Mouse (Mus musculus) intestine, embryonic 15.5 days (tissue): ENCODE measurements at regions not wholly inside any gene's neighbourhood (a gene's known extent, or its start where the extent isn't known, plus 50 kb on each side); places are given as distances from the start of the nearest gene placed in this dataset.
A peak's percentile ranks its signal among the peaks of the same experiment; 100 is the strongest.

ENCODE experiments used
- ATAC-seq: fragments of 200-750 bp; cut with Nextera tagmentation; 2 replicates; pipeline ENCODE4 v1.8.0; 2017; ENCODE audit warnings: moderate TSS enrichment, moderate library complexity
- H3K27ac ChIP-seq: fragments of 300-500 bp; sonication (generic); 2 replicates; pipeline ENCODE4 v1.5.1; 2015; ENCODE audit warnings: mild to moderate bottlenecking, inconsistent platforms
- H3K27me3 ChIP-seq: fragments of 300-500 bp; sonication (generic); replicated peaks from 2 replicates; pipeline ENCODE4 v1.6.1; 2015; ENCODE audit warnings: inconsistent platforms
- H3K36me3 ChIP-seq: fragments of 300-500 bp; sonication (generic); 2 replicates; pipeline ENCODE4 v1.6.1; 2015; ENCODE audit warnings: inconsistent platforms
- H3K4me1 ChIP-seq: fragments of 300-500 bp; sonication (generic); replicated peaks from 2 replicates; pipeline ENCODE4 v1.6.1; 2015; ENCODE audit warnings: inconsistent platforms
- H3K4me2 ChIP-seq: fragments of 300-500 bp; sonication (generic); replicated peaks from 2 replicates; pipeline ENCODE4 v1.6.1; 2015; ENCODE audit warnings: mild to moderate bottlenecking, inconsistent platforms
- H3K4me3 ChIP-seq: fragments of 300-500 bp; sonication (generic); replicated peaks from 2 replicates; pipeline ENCODE4 v1.5.1; 2015; ENCODE audit warnings: inconsistent platforms
- H3K9ac ChIP-seq: fragments of 300-500 bp; sonication (generic); 2 replicates; pipeline ENCODE4 v1.6.1; 2015; ENCODE audit warnings: inconsistent platforms
- H3K9me3 ChIP-seq: fragments of 300-500 bp; sonication (generic); 2 replicates; pipeline ENCODE4 v1.6.1; 2016; ENCODE audit warnings: inconsistent platforms
- WGBS: fragments of 180-500 bp; shearing (Covaris S2); methylation state at CpG from one replicate; pipeline ENCODE4 v1.1.7; 2015; 5-methylcytosine and 5-hydroxymethylcytosine counted together

- no peaks in the 10 kb centered on the region for H3K27me3 ChIP-seq
- no peak overlapping the region for H3K9ac ChIP-seq
- H3K27ac ChIP-seq, result no peak overlapping the region
- H3K4me3 ChIP-seq, result no peak overlapping the region
- ATAC-seq, result no peak
- WGBS, result 74% methylated on average over 5 of the region's 5 CpGs
- no peak overlapping the region for H3K4me2 ChIP-seq
- H3K4me1 ChIP-seq, result no peaks in the 10 kb centered on the region
- no peaks in the 10 kb centered on the region for H3K36me3 ChIP-seq
- H3K9me3 ChIP-seq, result no peaks in the 10 kb centered on the region
These were observed 255.3 kb downstream of the Med13l start for GRCm38 (mm10) chr5:118815783-118816182.

- H3K36me3 ChIP-seq, result no peaks in the 10 kb centered on the region
- no peak for ATAC-seq
- H3K4me2 ChIP-seq, result no peak overlapping the region
- no peak overlapping the region for H3K27ac ChIP-seq
- H3K27me3 ChIP-seq, result no peaks in the 10 kb centered on the region
- 43% methylated on average over 7 of the region's 7 CpGs for WGBS
- H3K9ac ChIP-seq, result no peak overlapping the region
- no peaks in the 10 kb centered on the region for H3K9me3 ChIP-seq
- H3K4me3 ChIP-seq, result no peak overlapping the region
- no peaks in the 10 kb centered on the region for H3K4me1 ChIP-seq
These were observed 257.8 kb downstream of the Med13l start for GRCm38 (mm10) chr5:118818294-118818693.

DNA sequence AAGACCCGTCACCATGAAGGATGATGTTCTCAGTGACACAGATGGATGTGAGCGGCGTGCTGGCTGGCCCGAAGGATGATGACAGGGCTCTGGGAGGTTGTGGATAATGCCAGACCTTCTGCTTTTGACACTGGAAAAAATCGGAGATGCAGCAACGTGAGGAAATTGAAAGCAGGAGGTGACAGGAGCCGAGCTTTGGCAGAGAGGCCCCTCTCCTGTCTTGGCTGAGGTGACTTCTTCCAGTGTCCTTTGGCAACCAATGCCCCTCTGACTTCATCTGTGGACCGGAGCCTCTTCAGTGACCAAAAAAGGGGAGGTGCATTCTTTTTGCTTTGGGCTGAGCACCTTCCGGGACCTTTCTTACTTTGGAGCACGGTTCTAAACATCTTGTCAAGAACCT lies 264.3 kb downstream of the Med13l start:
- WGBS, result 77% methylated on average over 10 of the region's 10 CpGs
- H3K9me3 ChIP-seq, result no peaks in the 10 kb centered on the region
- H3K4me1 ChIP-seq, result 0 out of 2 replicates have a peak, but pooled peaks cover 5% of the 10 kb centered on the region
- no peaks in the 10 kb centered on the region for H3K36me3 ChIP-seq
- no peak for ATAC-seq
- H3K9ac ChIP-seq, result no peak overlapping the region
- no peaks in the 10 kb centered on the region for H3K27me3 ChIP-seq
- H3K4me3 ChIP-seq, result no peak overlapping the region
- H3K27ac ChIP-seq, result no peak overlapping the region
- H3K4me2 ChIP-seq, result no peak overlapping the region

- ATAC-seq, result peak; percentile 53; the same call in 1 of the 2 replicates
- Histone ChIP-seq H3K9ac (no peak overlapping the region), H3K27ac (no peak overlapping the region), H3K4me3 (no peak overlapping the region), H3K4me2 (no peak overlapping the region), H3K27me3 (no peaks in the 10 kb centered on the region), H3K9me3 (no peaks in the 10 kb centered on the region), H3K4me1 (0 out of 2 replicates have a peak, but pooled peaks cover 5% of the 10 kb centered on the region), H3K36me3 (no peaks in the 10 kb centered on the region)
- 32% methylated on average over 14 of the region's 14 CpGs for WGBS
These were observed 268.7 kb downstream of the Med13l start for GRCm38 (mm10) chr5:118829031-118829698.

DNA sequence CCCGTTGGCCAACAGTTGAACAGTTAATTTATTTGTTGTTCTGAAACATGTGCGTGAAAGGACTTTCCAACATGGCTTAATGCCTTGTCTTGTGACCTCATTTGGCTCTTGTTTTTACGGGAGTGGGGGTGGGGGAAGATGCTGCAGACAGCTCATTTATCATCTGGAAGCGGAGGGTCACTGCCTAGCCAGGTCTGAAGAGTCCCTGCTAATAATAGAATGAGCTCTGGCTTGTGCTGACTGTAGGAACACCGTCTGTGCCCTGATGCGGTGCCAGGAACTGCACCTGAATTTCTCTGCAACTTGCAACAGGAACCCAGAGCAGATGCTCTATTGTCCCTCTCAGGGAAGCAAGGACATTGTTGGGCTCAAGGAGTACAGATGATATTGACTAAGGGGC lies 272.2 kb downstream of the Med13l start:
- no peaks in the 10 kb centered on the region for H3K36me3 ChIP-seq
- 0 out of 2 replicates have a peak, but pooled peaks cover 5% of the 10 kb centered on the region for H3K4me1 ChIP-seq
- 36% methylated on average over 6 of the region's 6 CpGs for WGBS
- no peak overlapping the region for H3K4me3 ChIP-seq
- H3K9ac ChIP-seq, result no peak overlapping the region
- no peaks in the 10 kb centered on the region for H3K27me3 ChIP-seq
- no peaks in the 10 kb centered on the region for H3K9me3 ChIP-seq
- no peak for ATAC-seq
- H3K27ac ChIP-seq, result no peak overlapping the region
- H3K4me2 ChIP-seq, result no peak overlapping the region

- ATAC-seq, result no peak
- H3K9ac ChIP-seq, result no peak overlapping the region
- 91% methylated on average over 5 of the region's 5 CpGs for WGBS
These were observed 273.6 kb downstream of the Med13l start for GRCm38 (mm10) chr5:118834129-118834528.

GRCm38 (mm10) chr5:118837001-118837400 lies 276.5 kb downstream of the Med13l start:
- no peaks in the 10 kb centered on the region for H3K36me3 ChIP-seq
- H3K9me3 ChIP-seq, result no peaks in the 10 kb centered on the region
- H3K4me2 ChIP-seq, result no peak overlapping the region
- no peaks in the 10 kb centered on the region for H3K27me3 ChIP-seq
- H3K4me1 ChIP-seq, result peaks cover 2% of the 10 kb centered on the region; the same call in 1 of the 2 replicates
- 41% methylated on average over 1 of the region's 1 CpGs for WGBS
- ATAC-seq, result no peak
- no peak overlapping the region for H3K9ac ChIP-seq
- no peak overlapping the region for H3K27ac ChIP-seq
- no peak overlapping the region for H3K4me3 ChIP-seq

More at GRCm38 (mm10) chr5:118834129-118834528, 273.6 kb downstream of the Med13l start:
- no peak overlapping the region for H3K27ac ChIP-seq
- 0 out of 2 replicates have a peak, but pooled peaks cover 7% of the 10 kb centered on the region for H3K4me1 ChIP-seq
- H3K4me2 ChIP-seq, result no peak overlapping the region
- no peak overlapping the region for H3K4me3 ChIP-seq
- H3K9me3 ChIP-seq, result no peaks in the 10 kb centered on the region
- H3K36me3 ChIP-seq, result no peaks in the 10 kb centered on the region
- no peaks in the 10 kb centered on the region for H3K27me3 ChIP-seq

GRCm38 (mm10) chr5:118838421-118838820 lies 277.9 kb downstream of the Med13l start:
- H3K36me3 ChIP-seq, result no peaks in the 10 kb centered on the region
- WGBS, result 51% methylated on average over 7 of the region's 7 CpGs
- peaks cover 2% of the 10 kb centered on the region; the same call in 1 of the 2 replicates for H3K4me1 ChIP-seq
- H3K9ac ChIP-seq, result no peak overlapping the region
- H3K27ac ChIP-seq, result no peak overlapping the region
- peak; percentile 67 for ATAC-seq
- H3K4me2 ChIP-seq, result no peak overlapping the region
- no peak overlapping the region for H3K4me3 ChIP-seq
- no peaks in the 10 kb centered on the region for H3K27me3 ChIP-seq
- H3K9me3 ChIP-seq, result no peaks in the 10 kb centered on the region

- no peaks in the 10 kb centered on the region for H3K27me3 ChIP-seq
- peaks cover 2% of the 10 kb centered on the region; the same call in 1 of the 2 replicates for H3K4me1 ChIP-seq
- no peak overlapping the region for H3K4me2 ChIP-seq
- WGBS, result 55% methylated on average over 5 of the region's 5 CpGs
- H3K9ac ChIP-seq, result no peak overlapping the region
- H3K9me3 ChIP-seq, result no peaks in the 10 kb centered on the region
- H3K36me3 ChIP-seq, result no peaks in the 10 kb centered on the region
- H3K4me3 ChIP-seq, result no peak overlapping the region
- no peak overlapping the region for H3K27ac ChIP-seq
- peak; percentile 34; the same call in 1 of the 2 replicates for ATAC-seq
These were observed 279.4 kb downstream of the Med13l start for GRCm38 (mm10) chr5:118839916-118840315.

DNA sequence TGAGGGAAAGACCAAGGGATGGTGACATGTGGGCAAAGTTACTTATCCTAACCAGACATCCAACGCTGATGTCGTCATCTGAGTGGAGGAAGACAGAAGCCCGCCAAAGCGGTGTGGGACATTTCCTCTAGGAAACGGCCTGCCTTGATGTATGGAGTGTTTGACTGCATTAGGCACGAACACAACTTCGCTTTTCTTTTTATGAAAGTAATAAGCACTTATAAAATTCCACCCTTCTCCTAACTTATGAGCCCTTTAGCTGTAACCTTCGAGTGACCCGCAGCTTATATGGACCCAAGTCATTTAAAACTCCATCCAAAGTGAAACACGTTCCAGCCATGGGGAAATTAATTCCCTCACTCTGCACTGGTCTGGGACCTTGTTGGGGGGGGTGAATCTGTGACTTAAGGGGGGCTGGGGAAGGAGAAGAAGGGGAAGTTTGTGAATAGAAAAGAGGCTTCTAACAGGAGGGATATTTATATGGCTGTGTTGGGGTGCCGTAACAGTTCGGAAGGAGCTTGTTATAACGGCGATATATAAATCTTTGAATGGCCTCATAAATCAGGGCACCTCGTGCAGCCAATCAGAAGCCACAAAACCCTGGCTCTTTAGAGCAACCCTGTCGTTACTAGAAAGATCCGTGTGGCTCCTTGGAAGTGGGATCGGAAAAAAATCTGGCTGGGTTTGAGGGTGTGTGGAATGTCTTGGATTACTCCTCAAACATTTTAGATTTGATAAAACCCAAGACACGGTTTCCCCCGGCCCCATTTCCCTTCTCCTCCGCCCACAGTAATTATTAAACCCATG lies 280.9 kb downstream of the Med13l start:
- ATAC-seq, result no peak
- peaks cover 2% of the 10 kb centered on the region; the same call in 1 of the 2 replicates for H3K4me1 ChIP-seq

GRCm38 (mm10) chr5:118842017-118842396 lies 281.5 kb downstream of the Med13l start:
- no peaks in the 10 kb centered on the region for H3K36me3 ChIP-seq
- no peaks in the 10 kb centered on the region for H3K27me3 ChIP-seq
- WGBS, result 54% methylated on average over 10 of the region's 10 CpGs
- H3K9me3 ChIP-seq, result no peaks in the 10 kb centered on the region
- no peak overlapping the region for H3K9ac ChIP-seq
- H3K27ac ChIP-seq, result no peak overlapping the region
- no peak overlapping the region for H3K4me3 ChIP-seq
- no peak overlapping the region for H3K4me2 ChIP-seq
- H3K4me1 ChIP-seq, result peaks cover 2% of the 10 kb centered on the region; the same call in 1 of the 2 replicates
- no peak for ATAC-seq

More for the DNA sequence above, 280.9 kb downstream of the Med13l start:
- Histone ChIP-seq H3K4me2 (no peak overlapping the region), H3K36me3 (no peaks in the 10 kb centered on the region), H3K4me3 (no peak overlapping the region), H3K9ac (no peak overlapping the region), H3K27ac (no peak overlapping the region), H3K9me3 (no peaks in the 10 kb centered on the region), H3K27me3 (no peaks in the 10 kb centered on the region)
- WGBS, result 52% methylated on average over 21 of the region's 21 CpGs

DNA sequence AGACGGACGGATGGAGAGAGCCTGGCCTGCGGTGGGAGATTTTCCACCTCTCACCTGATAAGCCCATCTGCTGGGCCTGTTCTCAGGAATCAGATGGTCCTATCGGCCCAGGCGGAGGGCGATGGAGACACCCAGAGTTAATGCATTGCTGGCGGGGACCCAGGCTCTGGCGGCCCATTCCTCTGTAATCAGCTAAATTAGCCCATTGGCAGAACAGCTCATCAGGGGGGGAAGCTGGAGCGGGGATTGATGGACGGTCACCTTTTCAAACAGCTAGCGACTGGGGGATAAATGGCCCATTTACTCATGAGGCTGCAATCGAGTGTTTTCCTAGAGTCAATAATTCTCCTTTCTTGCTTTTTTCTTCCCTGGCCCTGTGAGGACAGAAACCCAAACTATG lies 296.5 kb downstream of the Med13l start:
- 57% methylated on average over 12 of the region's 12 CpGs for WGBS

More for the DNA sequence above, 296.5 kb downstream of the Med13l start:
- H3K9ac ChIP-seq, result no peak overlapping the region
- no peaks in the 10 kb centered on the region for H3K4me1 ChIP-seq
- no peaks in the 10 kb centered on the region for H3K36me3 ChIP-seq
- ATAC-seq, result no peak
- no peak overlapping the region for H3K4me2 ChIP-seq
- no peaks in the 10 kb centered on the region for H3K9me3 ChIP-seq
- H3K27ac ChIP-seq, result no peak overlapping the region
- H3K4me3 ChIP-seq, result no peak overlapping the region
- H3K27me3 ChIP-seq, result no peaks in the 10 kb centered on the region
